Mouse (Mus musculus): Measurements from ENCODE around the gene Timm17a. TPM values are rescaled to one million over a fixed set of nuclear protein-coding genes. Genes with fewer than 3 reads are reported as not detected.
A peak's percentile ranks its signal among the peaks of the same experiment; 100 is the strongest.

Timm17a gene
- polyA plus RNA-seq, 1 experiment from 2014 or later, result 166 TPM

GRCm38 (mm10) chr1:135324571-135324970 is 11.0 kb upstream of the Timm17a start, which contains the start of gene Lmod1:
TSS of gene Lmod1 (plus strand) at chr1:135324807.
- Histone ChIP-seq H3K9me3 (no peaks in the 10 kb centered on the region), H3K9ac (no peak within 1 kb of the TSS), H3K27ac (replicated peaks) (no peak within 1 kb of the TSS), H3K4me3 (no peak within 1 kb of the TSS), H3K27me3 (peaks cover 13% of the 10 kb centered on the region), H3K4me1 (replicated peaks) (no peaks in the 10 kb centered on the region), H3K36me3 (no peaks in the 10 kb centered on the region), H3K4me2 (peak within 1 kb of the TSS; percentile 4)
- WGBS, result 16% methylated on average over 8 of the region's 8 CpGs
- no peak for ATAC-seq (ENCODE audit: low read depth)

DNA sequence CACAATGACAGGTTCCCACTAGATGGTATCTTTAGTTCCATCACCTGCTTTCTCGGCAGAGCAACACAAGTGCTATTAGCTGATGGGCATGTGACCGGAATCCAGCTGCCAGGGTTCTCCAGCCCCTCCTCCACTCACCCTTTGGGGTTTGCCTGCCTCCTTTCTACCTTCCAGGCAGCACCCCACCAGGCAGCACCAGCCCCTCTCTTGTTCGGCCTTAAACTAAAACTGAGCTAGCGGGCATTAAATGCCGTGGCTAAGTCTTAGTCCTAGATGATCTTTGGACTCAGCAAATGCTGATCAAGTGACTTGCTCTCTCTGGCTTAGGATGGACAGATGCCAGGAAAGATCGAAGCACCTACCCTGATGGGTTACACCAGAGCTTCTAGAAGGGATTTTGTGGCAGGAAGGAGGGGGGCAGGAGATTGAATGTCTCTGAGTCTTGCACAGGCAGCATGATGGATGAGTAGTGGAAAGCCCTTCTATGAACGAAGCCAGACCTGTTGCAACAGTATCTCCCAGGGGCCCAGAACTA is 9.9 kb upstream of the Timm17a start:
- Histone ChIP-seq H3K9ac (no peak overlapping the region), H3K27me3 (peaks cover 14% of the 10 kb centered on the region), H3K4me3 (no peak overlapping the region), H3K4me2 (no peak overlapping the region), H3K9me3 (no peaks in the 10 kb centered on the region), H3K4me1 (replicated peaks) (no peaks in the 10 kb centered on the region), H3K36me3 (no peaks in the 10 kb centered on the region), H3K27ac (replicated peaks) (no peak overlapping the region)
- ATAC-seq (ENCODE audit: low read depth), result no peak
- 81% methylated on average over 7 of the region's 7 CpGs for whole genome bisulfite sequencing

DNA sequence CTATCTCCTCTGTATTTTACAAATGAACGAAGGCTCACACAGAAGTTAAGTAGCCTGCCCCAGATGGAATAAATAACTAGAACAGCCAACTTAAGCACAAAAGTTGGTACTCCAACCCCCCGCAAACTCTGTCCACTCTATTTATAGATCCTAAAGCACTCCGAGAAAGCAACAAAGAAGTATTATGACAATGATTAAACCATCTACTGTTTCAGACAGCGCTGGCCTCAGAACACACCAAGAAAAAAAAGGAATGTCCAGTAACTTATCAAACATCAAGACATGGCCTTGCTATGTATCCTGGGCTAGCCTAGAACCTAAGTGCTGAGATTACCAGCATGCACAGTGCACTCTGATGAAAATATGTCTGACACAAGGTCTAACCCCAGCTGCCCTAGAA is 1.4 kb downstream of the Timm17a start:
- Histone ChIP-seq H3K27me3 (peaks cover 4% of the 10 kb centered on the region; the same call in 1 of the 2 replicates), H3K4me1 (replicated peaks) (peaks cover 24% of the 10 kb centered on the region), H3K4me3 (peak overlapping the region; percentile 94), H3K4me2 (peak overlapping the region; percentile 84), H3K36me3 (peaks cover 28% of the 10 kb centered on the region), H3K9me3 (no peaks in the 10 kb centered on the region), H3K9ac (0 out of 2 replicates have a peak overlapping the region, but pooled peaks have one; percentile 97), H3K27ac (replicated peaks) (no peak overlapping the region)
- 85% methylated on average over 4 of the region's 4 CpGs for WGBS
- no peak for ATAC-seq (ENCODE audit: low read depth)

GRCm38 (mm10) chr1:135311356-135311755 is 2.2 kb downstream of the Timm17a start:
- no peak overlapping the region for H3K27ac ChIP-seq (replicated peaks)
- ATAC-seq (ENCODE audit: low read depth), result no peak
- WGBS, result 77% methylated on average over 6 of the region's 6 CpGs

GRCm38 (mm10) chr1:135290908-135291307 is 22.7 kb downstream of the Timm17a start:
- Histone ChIP-seq H3K9ac (no peak overlapping the region), H3K27me3 (no peaks in the 10 kb centered on the region), H3K4me3 (no peak overlapping the region), H3K27ac (replicated peaks) (no peak overlapping the region), H3K9me3 (no peaks in the 10 kb centered on the region), H3K4me1 (replicated peaks) (no peaks in the 10 kb centered on the region), H3K36me3 (peaks cover 30% of the 10 kb centered on the region), H3K4me2 (no peak overlapping the region)
- no peak for ATAC-seq (ENCODE audit: low read depth)
- WGBS, result 84% methylated on average over 5 of the region's 5 CpGs

More at GRCm38 (mm10) chr1:135311356-135311755, 2.2 kb downstream of the Timm17a start:
- peaks cover 35% of the 10 kb centered on the region for H3K36me3 ChIP-seq
- no peak overlapping the region for H3K4me2 ChIP-seq
- no peak overlapping the region for H3K4me3 ChIP-seq
- H3K9ac ChIP-seq, result no peak overlapping the region
- no peaks in the 10 kb centered on the region for H3K9me3 ChIP-seq
- H3K4me1 ChIP-seq (replicated peaks), result peaks cover 24% of the 10 kb centered on the region
- H3K27me3 ChIP-seq, result peaks cover 1% of the 10 kb centered on the region; the same call in 1 of the 2 replicates

GRCm38 (mm10) chr1:135286311-135286710 is 27.3 kb downstream of the Timm17a start:
- Histone ChIP-seq H3K4me3 (no peak overlapping the region), H3K36me3 (no peaks in the 10 kb centered on the region), H3K4me1 (replicated peaks) (peaks cover 21% of the 10 kb centered on the region), H3K4me2 (no peak overlapping the region), H3K9ac (no peak overlapping the region), H3K27me3 (no peaks in the 10 kb centered on the region), H3K9me3 (no peaks in the 10 kb centered on the region), H3K27ac (replicated peaks) (no peak overlapping the region)
- 82% methylated on average over 2 of the region's 2 CpGs for WGBS
- no peak for ATAC-seq (ENCODE audit: low read depth)

GRCm38 (mm10) chr1:135283826-135284291 is 29.7 kb downstream of the Timm17a start, which contains the start of gene Rnpep:
TSS of gene Rnpep (minus strand) at chr1:135284084.
- H3K36me3 ChIP-seq, result peaks cover under 1% of the 10 kb centered on the region; the same call in 1 of the 2 replicates
- WGBS, result under 1% methylated on average over 33 of the region's 39 CpGs
- H3K4me2 ChIP-seq, result peak within 1 kb of the TSS; percentile 66
- H3K4me3 ChIP-seq, result peak within 1 kb of the TSS; percentile 80
- H3K27me3 ChIP-seq, result no peaks in the 10 kb centered on the region
- no peaks in the 10 kb centered on the region for H3K9me3 ChIP-seq
- ATAC-seq (ENCODE audit: low read depth), result peak; percentile 93
- peak within 1 kb of the TSS; percentile 90 for H3K27ac ChIP-seq (replicated peaks)
- H3K4me1 ChIP-seq (replicated peaks), result peaks cover 31% of the 10 kb centered on the region
- peak within 1 kb of the TSS; percentile 95 for H3K9ac ChIP-seq

- ATAC-seq (ENCODE audit: low read depth), result peak; percentile 87
- Histone ChIP-seq H3K4me3 (peak overlapping the region; percentile 80), H3K27me3 (no peaks in the 10 kb centered on the region), H3K9ac (peak overlapping the region; percentile 95), H3K4me2 (peak overlapping the region; percentile 66), H3K27ac (replicated peaks) (peak overlapping the region; percentile 90), H3K9me3 (no peaks in the 10 kb centered on the region), H3K36me3 (peaks cover 6% of the 10 kb centered on the region), H3K4me1 (replicated peaks) (peaks cover 31% of the 10 kb centered on the region)
- under 1% methylated on average over 48 of the region's 48 CpGs for WGBS
Measured at GRCm38 (mm10) chr1:135283287-135283825, 30.2 kb downstream of the Timm17a start.

DNA sequence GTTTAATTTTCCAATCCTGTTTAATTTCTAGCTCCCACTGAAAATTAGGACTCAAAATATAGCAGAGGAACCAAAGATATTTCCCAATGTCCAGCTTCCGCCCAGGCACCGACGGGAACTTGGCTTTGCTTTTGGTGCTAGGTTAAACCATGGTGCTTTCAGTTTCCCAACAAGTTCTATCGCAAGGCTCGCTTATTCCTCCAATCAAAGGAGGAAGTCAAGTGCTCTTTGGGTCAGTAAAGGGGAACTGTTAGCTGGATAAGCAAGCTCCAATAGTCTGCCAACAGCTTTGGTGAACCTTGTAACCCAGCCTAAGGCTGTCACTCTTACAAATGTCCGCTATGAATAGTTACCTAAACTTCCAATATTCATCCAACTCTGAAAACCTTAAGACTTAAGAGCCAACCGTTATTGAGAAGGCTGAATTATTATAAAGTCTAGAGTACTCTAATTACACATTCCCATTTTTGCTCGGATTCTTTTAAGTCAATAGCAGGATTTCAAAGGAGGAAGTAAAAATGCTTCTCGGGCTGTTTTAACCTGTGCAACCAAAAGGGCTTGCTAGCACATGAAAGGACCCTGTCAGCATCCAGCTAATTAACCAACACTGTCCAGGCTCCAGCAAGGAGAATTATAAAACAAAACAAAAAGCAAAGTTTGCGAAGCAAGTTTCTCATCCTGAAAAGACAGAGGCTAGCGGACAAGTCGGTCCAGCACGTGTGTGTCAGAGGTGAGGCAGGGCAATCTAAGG is 30.9 kb downstream of the Timm17a start:
- WGBS, result 41% methylated on average over 13 of the region's 13 CpGs
- Histone ChIP-seq H3K4me2 (peak overlapping the region; percentile 66), H3K27ac (replicated peaks) (peak overlapping the region; percentile 90), H3K9ac (peak overlapping the region; percentile 95), H3K9me3 (no peaks in the 10 kb centered on the region), H3K4me3 (peak overlapping the region; percentile 80), H3K36me3 (peaks cover 12% of the 10 kb centered on the region), H3K4me1 (replicated peaks) (peaks cover 31% of the 10 kb centered on the region), H3K27me3 (no peaks in the 10 kb centered on the region)
- ATAC-seq (ENCODE audit: low read depth), result no peak

- H3K9me3 ChIP-seq, result no peaks in the 10 kb centered on the region
- WGBS, result 95% methylated on average over 17 of the region's 17 CpGs
- peak overlapping the region; percentile 66 for H3K4me2 ChIP-seq
- no peak overlapping the region for H3K9ac ChIP-seq
- no peak overlapping the region for H3K27ac ChIP-seq (replicated peaks)
- peaks cover 31% of the 10 kb centered on the region for H3K4me1 ChIP-seq (replicated peaks)
- H3K4me3 ChIP-seq, result no peak overlapping the region
- no peaks in the 10 kb centered on the region for H3K27me3 ChIP-seq
- H3K36me3 ChIP-seq, result peaks cover 21% of the 10 kb centered on the region
- no peak for ATAC-seq (ENCODE audit: low read depth)
Measured at GRCm38 (mm10) chr1:135281841-135282240, 31.7 kb downstream of the Timm17a start.

DNA sequence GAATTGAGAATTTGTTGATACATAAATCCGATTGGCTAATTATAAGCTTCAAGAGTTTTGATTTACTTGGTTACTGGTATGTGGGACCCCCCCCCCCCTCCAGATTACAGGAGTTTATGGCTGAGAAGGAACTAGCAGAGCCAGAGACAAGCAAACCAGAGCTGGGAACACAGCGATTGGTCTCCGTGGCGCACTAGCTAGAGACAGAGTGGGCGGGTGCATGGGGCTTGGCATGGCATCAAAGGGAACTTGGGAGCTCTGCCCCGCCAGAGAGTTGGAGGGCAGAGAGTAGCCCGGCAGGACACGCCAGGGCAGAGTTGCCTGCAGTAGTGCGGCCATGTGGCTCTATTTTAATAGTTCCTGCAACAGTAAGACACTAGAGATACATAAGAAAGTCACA is 32.9 kb downstream of the Timm17a start:
- Histone ChIP-seq H3K4me1 (replicated peaks) (peaks cover 31% of the 10 kb centered on the region), H3K27me3 (no peaks in the 10 kb centered on the region), H3K27ac (replicated peaks) (no peak overlapping the region), H3K4me3 (no peak overlapping the region), H3K9ac (no peak overlapping the region), H3K4me2 (no peak overlapping the region), H3K36me3 (peaks cover 32% of the 10 kb centered on the region), H3K9me3 (no peaks in the 10 kb centered on the region)
- ATAC-seq (ENCODE audit: low read depth), result no peak
- 80% methylated on average over 9 of the region's 9 CpGs for WGBS

- H3K27me3 ChIP-seq, result no peaks in the 10 kb centered on the region
- peaks cover 81% of the 10 kb centered on the region for H3K36me3 ChIP-seq
- no peak overlapping the region for H3K9ac ChIP-seq
- no peak overlapping the region for H3K27ac ChIP-seq (replicated peaks)
- no peak overlapping the region for H3K4me2 ChIP-seq
- no peaks in the 10 kb centered on the region for H3K9me3 ChIP-seq
- ATAC-seq (ENCODE audit: low read depth), result no peak
- no peaks in the 10 kb centered on the region for H3K4me1 ChIP-seq (replicated peaks)
- H3K4me3 ChIP-seq, result no peak overlapping the region
- WGBS, result 90% methylated on average over 9 of the region's 9 CpGs
Measured at GRCm38 (mm10) chr1:135271371-135271770, 42.2 kb downstream of the Timm17a start.

Data from neural tube, embryonic 13.5 days (tissue).